Mouse (Mus musculus): ENCODE results near the gene Egfem1. TPM values are rescaled to one million over a fixed set of nuclear protein-coding genes. Genes with fewer than 3 reads are reported as not detected.

Egfem1 gene
- not detected in 2 replicates for polyA plus RNA-seq (2012)

GRCm38 (mm10) chr3:29081952-29082295 is at the start of gene Egfem1:
TSS of gene Egfem1 (plus strand) at chr3:29082023.

Other genes with a start within 250 kb of the Egfem1 start
- not detected in 2 replicates for gene Gm1527, start 189.4 kb upstream of the Egfem1 start, polyA plus RNA-seq (2012)

All from megakaryocyte-erythroid progenitor cell, adult 5 weeks (primary cell).